Mouse (Mus musculus) thymus, adult 2 months (tissue): ENCODE measurements around the gene Supt3. TPM values are rescaled to one million over a fixed set of nuclear protein-coding genes. Genes with fewer than 3 reads are reported as not detected.

Experiments
- DNase-seq: peaks from one replicate; pipeline ENCODE4 v3.0.0; 2021
- H3K27ac ChIP-seq: fragments of 200-500 bp; 2 replicates; pipeline ENCODE4 v1.5.1; 2012; ENCODE audit warnings: low read length, control low read depth; ENCODE audit not compliant: control insufficient read depth, insufficient read depth
- H3K27me3 ChIP-seq: fragments of 200-500 bp; 2 replicates; pipeline ENCODE4 v1.6.1; 2012; ENCODE audit warnings: mild to moderate bottlenecking, low read length, moderate library complexity, mixed read lengths; ENCODE audit not compliant: control insufficient read depth, insufficient read depth
- H3K36me3 ChIP-seq: fragments of 200-500 bp; 2 replicates; pipeline ENCODE4 v1.6.1; 2012; ENCODE audit warnings: mild to moderate bottlenecking, low read length, moderate library complexity; ENCODE audit not compliant: control insufficient read depth, insufficient read depth
- H3K4me1 ChIP-seq: fragments of 200-500 bp; replicated peaks from 2 replicates; pipeline ENCODE4 v1.6.1; 2012; ENCODE audit warnings: low read length; ENCODE audit not compliant: control insufficient read depth, insufficient read depth
- H3K4me3 ChIP-seq: fragments of 200-500 bp; 2 replicates; pipeline ENCODE4 v1.5.1; 2012; ENCODE audit warnings: mild to moderate bottlenecking, low read length, control low read depth, moderate library complexity; ENCODE audit not compliant: control insufficient read depth, insufficient read depth
- CTCF ChIP-seq: fragments of 200-500 bp; IDR thresholded peaks from 2 replicates; pipeline ENCODE4 v1.5.1; 2012; ENCODE audit warnings: mild to moderate bottlenecking, control low read depth, low read length, moderate library complexity, borderline replicate concordance; ENCODE audit not compliant: control insufficient read depth, poor library complexity, insufficient read depth; ENCODE audit errors: extremely low read depth
- POLR2A ChIP-seq: fragments of 200-500 bp; IDR thresholded peaks from 2 replicates; pipeline ENCODE4 v1.6.1; 2012; ENCODE audit warnings: mild to moderate bottlenecking, low read length, control low read depth, moderate library complexity; ENCODE audit not compliant: control insufficient read depth, poor library complexity, insufficient read depth; ENCODE audit errors: extremely low read depth
- WGBS: fragments of 180-500 bp; shearing (Covaris S2); methylation state at CpG from one replicate; pipeline ENCODE4 v1.1.7; 2018; 5-methylcytosine and 5-hydroxymethylcytosine counted together
- polyA plus RNA-seq: library from polyadenylated mRNA; depleted of rRNA; stranded (reverse); fragments of >200 nt; gene quantifications from 2 replicates; pipeline ENCODE4 v1.2.3, GENCODE M21; 2012

The Supt3 gene
- polyA plus RNA-seq, 1 experiment: 4.8 TPM

- H3K4me3 ChIP-seq: no peak overlapping the region
- TF ChIP-seq POLR2A: no peak
- TF ChIP-seq CTCF: no peak
- H3K27ac ChIP-seq: no peak overlapping the region
- H3K27me3 ChIP-seq: no peaks in the 10 kb centered on the region
- no peak for DNase-seq
- WGBS: 95% methylated on average over 4 of the region's 4 CpGs
- no peaks in the 10 kb centered on the region for H3K36me3 ChIP-seq
- H3K4me1 ChIP-seq: peaks cover 7% of the 10 kb centered on the region
These were observed 166.7 kb downstream of the Supt3 start for GRCm38 (mm10) chr17:44943536-44944090.

GRCm38 (mm10) chr17:44945333-44945732, 168.4 kb downstream of the Supt3 start:
- Histone ChIP-seq H3K4me1 (peaks cover 7% of the 10 kb centered on the region), H3K27me3 (no peaks in the 10 kb centered on the region), H3K36me3 (no peaks in the 10 kb centered on the region), H3K4me3 (no peak overlapping the region), H3K27ac (no peak overlapping the region)
- TF ChIP-seq CTCF (no peak), POLR2A (no peak)
- DNase-seq: no peak
- 93% methylated on average over 5 of the region's 5 CpGs for WGBS

GRCm38 (mm10) chr17:44948321-44948720, 171.4 kb downstream of the Supt3 start:
- 97% methylated on average over 3 of the region's 3 CpGs for WGBS

GRCm38 (mm10) chr17:44956671-44957070, 179.7 kb downstream of the Supt3 start:
- no peak overlapping the region for H3K4me3 ChIP-seq
- no peak for DNase-seq
- H3K27me3 ChIP-seq: no peaks in the 10 kb centered on the region
- no peak overlapping the region for H3K27ac ChIP-seq
- 93% methylated on average over 2 of the region's 2 CpGs for WGBS
- H3K36me3 ChIP-seq: no peaks in the 10 kb centered on the region
- TF ChIP-seq POLR2A: no peak
- TF ChIP-seq CTCF: no peak
- H3K4me1 ChIP-seq: no peaks in the 10 kb centered on the region

More at GRCm38 (mm10) chr17:44948321-44948720, 171.4 kb downstream of the Supt3 start:
- no peak for DNase-seq
- no peak overlapping the region for H3K27ac ChIP-seq
- TF ChIP-seq POLR2A (no peak), CTCF (no peak)
- no peaks in the 10 kb centered on the region for H3K4me1 ChIP-seq
- no peaks in the 10 kb centered on the region for H3K27me3 ChIP-seq
- H3K36me3 ChIP-seq: no peaks in the 10 kb centered on the region
- H3K4me3 ChIP-seq: no peak overlapping the region

GRCm38 (mm10) chr17:44963051-44963798, 186.3 kb downstream of the Supt3 start:
- no peak for DNase-seq
- no peaks in the 10 kb centered on the region for H3K4me1 ChIP-seq
- H3K4me3 ChIP-seq: no peak overlapping the region
- H3K27ac ChIP-seq: no peak overlapping the region
- H3K36me3 ChIP-seq: no peaks in the 10 kb centered on the region
- H3K27me3 ChIP-seq: no peaks in the 10 kb centered on the region
- 52% methylated on average over 6 of the region's 6 CpGs for WGBS
- TF ChIP-seq POLR2A: no peak
- no peak for TF ChIP-seq CTCF

- Histone ChIP-seq H3K4me1 (no peaks in the 10 kb centered on the region), H3K27me3 (no peaks in the 10 kb centered on the region), H3K4me3 (no peak overlapping the region), H3K27ac (no peak overlapping the region), H3K36me3 (no peaks in the 10 kb centered on the region)
- DNase-seq: no peak
- 91% methylated on average over 1 of the region's 1 CpGs for WGBS
- no peak for TF ChIP-seq POLR2A
- TF ChIP-seq CTCF: no peak
These were observed 190.2 kb downstream of the Supt3 start for GRCm38 (mm10) chr17:44967186-44967585.
